Mouse (Mus musculus) C2C12 (cell line): Measurements from ENCODE around the gene Olfr761. TPM values are rescaled to one million over a fixed set of nuclear protein-coding genes. Genes with fewer than 3 reads are reported as not detected.
"Not testable (repeated sequence)": the region's sequence is repeated elsewhere in the genome, so short reads cannot be mapped to it uniquely, and the experiment has no call there.

ENCODE experiments used
- H3K27me3 ChIP-seq: one replicate; pipeline ENCODE4 v1.6.1; 2011; ENCODE audit not compliant: control insufficient read depth, insufficient read depth, insufficient read length
- H3K36me3 ChIP-seq: one replicate; pipeline ENCODE4 v1.6.1; 2011; ENCODE audit not compliant: control insufficient read depth, insufficient read depth
- H3K4me3 ChIP-seq: one replicate; pipeline ENCODE4 v1.5.1; 2011; ENCODE audit warnings: mild to moderate bottlenecking, control low read depth; ENCODE audit not compliant: poor library complexity, insufficient read depth, severe bottlenecking
- H3K79me2 ChIP-seq: one replicate; pipeline ENCODE4 v1.6.1; 2011; ENCODE audit not compliant: control insufficient read depth, insufficient read depth
- H3K79me3 ChIP-seq: one replicate; pipeline ENCODE4 v1.6.1; 2011; ENCODE audit warnings: low read depth, control low read depth
- H3ac ChIP-seq: one replicate; pipeline ENCODE3; 2011; ENCODE audit warnings: low read depth; ENCODE audit not compliant: control insufficient read depth, insufficient read length
- CEBPB ChIP-seq: IDR thresholded peaks from one replicate; pipeline ENCODE4 v1.6.1; 2011; ENCODE audit warnings: low read depth, mild to moderate bottlenecking, control low read depth, moderate library complexity
- CTCF ChIP-seq: IDR thresholded peaks from one replicate; pipeline ENCODE4 v1.5.1; 2011; ENCODE audit not compliant: control insufficient read depth, insufficient read depth, insufficient read length
- FOSL1 ChIP-seq: IDR thresholded peaks from one replicate; pipeline ENCODE4 v1.8.0; 2011; ENCODE audit warnings: mild to moderate bottlenecking, low read length; ENCODE audit not compliant: poor library complexity, insufficient read depth, severe bottlenecking
- MAX ChIP-seq: IDR thresholded peaks from one replicate; pipeline ENCODE4 v1.6.1; 2011; ENCODE audit warnings: mild to moderate bottlenecking, control low read depth
- MYOD1 ChIP-seq: IDR thresholded peaks from one replicate; pipeline ENCODE4 v1.6.1; 2011; ENCODE audit warnings: low read depth; ENCODE audit not compliant: control insufficient read depth, insufficient read length
- MYOG ChIP-seq: IDR thresholded peaks from one replicate; pipeline ENCODE4 v1.6.1; 2011; ENCODE audit not compliant: control insufficient read depth, insufficient read length; ENCODE audit errors: extremely low read depth
- USF1 ChIP-seq: IDR thresholded peaks from one replicate; pipeline ENCODE4 v1.6.1; 2011; ENCODE audit warnings: low read depth, mild to moderate bottlenecking, control low read depth, moderate library complexity
- long read RNA-seq, 2 experiments: library from polyadenylated mRNA; unstranded; transcript quantifications; one replicate each; pipeline ENCODE4 v2.0.0; 2019 to 2020
- polyA plus RNA-seq: library from polyadenylated mRNA; unstranded; fragments of >200 nt; fragmentation: generic; extraction: Trizol; gene quantifications from one replicate; pipeline ENCODE4 v1.2.1, GENCODE M21; 2012; ENCODE audit warnings: missing spikeins

Gene Olfr761
- polyA plus RNA-seq, result not detected
- long read RNA-seq, experiment 1, result 0 reads
- long read RNA-seq, experiment 2, result 0 reads

DNA sequence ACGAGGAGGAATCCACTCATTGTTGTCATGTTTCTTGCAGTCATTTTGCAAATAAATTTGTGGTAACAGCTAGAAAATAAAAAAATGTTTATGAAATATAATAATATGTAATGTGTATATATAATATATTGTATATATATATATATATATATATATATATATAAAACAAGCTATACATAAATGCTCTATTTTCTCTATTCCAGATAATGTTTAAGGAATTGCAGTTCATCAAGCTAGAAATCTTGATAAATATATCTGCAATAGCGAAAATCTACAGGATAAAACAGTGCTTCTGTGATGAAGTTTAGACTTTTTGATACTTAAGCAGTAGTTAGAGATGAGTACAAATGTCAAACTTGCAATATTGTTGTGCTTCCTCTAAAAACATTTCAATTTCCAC, at the start of gene Olfr761:
Gene Olfr761, minus strand, starts transcription at position 101 of the 400 bp plus-strand sequence.
- H3K36me3 ChIP-seq, result no peaks in the 10 kb centered on the region
- no peak within 1 kb of the TSS for H3ac ChIP-seq
- no peak within 1 kb of the TSS for H3K4me3 ChIP-seq
- no peaks in the 10 kb centered on the region for H3K27me3 ChIP-seq
- H3K79me2 ChIP-seq, result no peaks in the 10 kb centered on the region
- no peaks in the 10 kb centered on the region for H3K79me3 ChIP-seq
- TF ChIP-seq CEBPB, result no peak
- no peak for TF ChIP-seq USF1
- no peak for TF ChIP-seq FOSL1
- TF ChIP-seq CTCF, result no peak
- TF ChIP-seq MAX, result no peak
- TF ChIP-seq MYOD1, result no peak
- no peak for TF ChIP-seq MYOG

- Histone ChIP-seq H3K36me3 (no peaks in the 10 kb centered on the region), H3K4me3 (no peak overlapping the region)
Observed at GRCm38 (mm10) chr17:37995635-37996307, 42.9 kb upstream of the Olfr761 start.

GRCm38 (mm10) chr17:37990453-37990961, 37.6 kb upstream of the Olfr761 start:
- no peak overlapping the region for H3ac ChIP-seq
- H3K79me2 ChIP-seq, result no peaks in the 10 kb centered on the region
- H3K36me3 ChIP-seq, result no peaks in the 10 kb centered on the region
- H3K79me3 ChIP-seq, result no peaks in the 10 kb centered on the region
- H3K4me3 ChIP-seq, result no peak overlapping the region
- H3K27me3 ChIP-seq, result no peaks in the 10 kb centered on the region
- TF ChIP-seq CTCF, result no peak
- TF ChIP-seq CEBPB, result no peak
- no peak for TF ChIP-seq USF1
- no peak for TF ChIP-seq MAX
- no peak for TF ChIP-seq FOSL1
- no peak for TF ChIP-seq MYOD1
- TF ChIP-seq MYOG, result no peak

More at GRCm38 (mm10) chr17:37995635-37996307, 42.9 kb upstream of the Olfr761 start:
- H3ac ChIP-seq, result no peak overlapping the region
- H3K79me2 ChIP-seq, result no peaks in the 10 kb centered on the region
- no peak for TF ChIP-seq USF1
- TF ChIP-seq MYOD1, result no peak
- no peak for TF ChIP-seq FOSL1
- TF ChIP-seq CEBPB, result no peak
- no peak for TF ChIP-seq CTCF
- no peak for TF ChIP-seq MAX
- TF ChIP-seq MYOG, result no peak
- no peaks in the 10 kb centered on the region for H3K27me3 ChIP-seq
- H3K79me3 ChIP-seq, result no peaks in the 10 kb centered on the region

DNA sequence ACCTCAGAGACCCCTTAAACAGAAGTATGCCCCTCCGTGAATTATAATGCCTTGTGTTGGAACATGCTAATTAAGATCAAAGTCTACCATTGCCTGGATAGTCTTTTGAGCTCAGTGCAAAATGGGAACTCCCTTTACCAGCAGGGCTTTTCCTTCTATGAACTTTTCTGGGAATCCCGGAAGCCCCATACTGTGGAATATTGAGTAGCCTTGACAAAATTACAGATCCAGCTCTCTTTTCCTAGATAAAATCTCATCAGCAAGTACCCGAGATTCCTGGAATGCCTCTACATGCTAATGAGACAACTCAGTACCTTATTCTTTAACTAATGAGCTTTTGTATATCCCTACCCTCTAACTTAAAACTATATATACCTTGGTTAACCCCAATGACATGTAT, 20.7 kb upstream of the Olfr761 start:
- no peaks in the 10 kb centered on the region for H3K27me3 ChIP-seq
- TF ChIP-seq CEBPB (no peak), USF1 (no peak), MAX (no peak), FOSL1 (no peak), MYOD1 (no peak)
- H3ac ChIP-seq, result no peak overlapping the region
- no peak overlapping the region for H3K4me3 ChIP-seq
- no peaks in the 10 kb centered on the region for H3K79me3 ChIP-seq
- H3K79me2 ChIP-seq, result no peaks in the 10 kb centered on the region
- H3K36me3 ChIP-seq, result no peaks in the 10 kb centered on the region

GRCm38 (mm10) chr17:37920248-37920647, 32.6 kb downstream of the Olfr761 start, which contains the start of gene Olfr128:
Olfr128 (plus strand) TSS chr17:37920548.
- no peaks in the 10 kb centered on the region for H3K79me3 ChIP-seq
- no peaks in the 10 kb centered on the region for H3K79me2 ChIP-seq
- TF ChIP-seq MYOG (no peak), USF1 (no peak), MYOD1 (no peak), FOSL1 (no peak)
- no peaks in the 10 kb centered on the region for H3K27me3 ChIP-seq
- H3ac ChIP-seq, result no peak within 1 kb of the TSS
- H3K36me3 ChIP-seq, result no peaks in the 10 kb centered on the region
- H3K4me3 ChIP-seq, result no peak within 1 kb of the TSS

DNA sequence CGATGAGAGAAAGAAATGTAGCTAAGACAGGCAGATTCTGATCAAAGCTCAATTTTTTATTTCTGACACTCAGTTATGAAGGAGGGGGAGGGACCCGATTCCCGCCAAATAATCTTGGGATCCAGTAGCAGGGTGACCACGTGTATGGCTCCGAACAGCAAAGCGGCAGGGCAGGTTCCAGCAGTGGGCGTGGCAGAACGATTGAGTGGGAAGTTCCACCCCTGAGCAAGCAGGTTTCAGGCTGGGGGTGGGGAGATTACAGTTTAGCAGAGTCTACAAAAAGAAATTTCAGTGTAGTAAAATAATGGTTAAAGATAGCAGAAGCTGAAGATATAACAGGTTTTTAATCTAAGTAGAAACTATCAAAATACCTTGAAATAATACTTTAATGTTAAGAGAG, 46.1 kb downstream of the Olfr761 start:
- H3K36me3 ChIP-seq, H3K27me3 ChIP-seq, H3K79me2 ChIP-seq, H3K79me3 ChIP-seq, H3ac ChIP-seq, H3K4me3 ChIP-seq: not testable (repeated sequence)

Other genes with a start within 250 kb of the Olfr761 start
- gene Olfr120, start 231.3 kb downstream of the Olfr761 start, polyA plus RNA-seq, result not detected
- gene Olfr121, start 204.2 kb downstream of the Olfr761 start, polyA plus RNA-seq, result not detected
- not detected for gene Olfr122, start 184.5 kb downstream of the Olfr761 start, polyA plus RNA-seq
- gene Olfr123, start 159.6 kb downstream of the Olfr761 start, polyA plus RNA-seq, result not detected
- gene Olfr124, start 153.2 kb downstream of the Olfr761 start, polyA plus RNA-seq, result not detected
- not detected for gene Olfr125, start 120.1 kb downstream of the Olfr761 start, polyA plus RNA-seq
- not detected for gene Olfr126, start 105.6 kb downstream of the Olfr761 start, polyA plus RNA-seq
- gene Olfr127, start 52.6 kb downstream of the Olfr761 start, polyA plus RNA-seq, result not detected
- gene Olfr128, start 32.5 kb downstream of the Olfr761 start, polyA plus RNA-seq, result not detected
- gene Olfr129, start 107.0 kb upstream of the Olfr761 start, polyA plus RNA-seq, result not detected
- not detected for gene Olfr130, start 110.8 kb upstream of the Olfr761 start, polyA plus RNA-seq
- gene Olfr131, start 135.6 kb upstream of the Olfr761 start, polyA plus RNA-seq, result not detected
- gene Olfr132, start 181.4 kb upstream of the Olfr761 start, polyA plus RNA-seq, result not detected
- not detected for gene Olfr133, start 192.2 kb upstream of the Olfr761 start, polyA plus RNA-seq
- not detected for gene Olfr134, start 218.3 kb upstream of the Olfr761 start, polyA plus RNA-seq